Mouse (Mus musculus) E14TG2a.4 (cell line): ENCODE measurements around the gene Zfp827.

Source experiments
- CTCF ChIP-seq: conservative IDR thresholded peaks from 2 replicates; pipeline ENCODE4 v1.5.1; 2014; ENCODE audit warnings: low read length
- NANOG ChIP-seq: IDR thresholded peaks from 2 replicates; pipeline ENCODE4 v1.6.1; 2014; ENCODE audit warnings: borderline replicate concordance, low read length, mixed read lengths
- POU5F1 ChIP-seq: IDR thresholded peaks from 2 replicates; pipeline ENCODE4 v1.6.1; 2014; ENCODE audit warnings: low read length, borderline replicate concordance

- TF ChIP-seq CTCF (no peak), NANOG (no peak), POU5F1 (no peak)
Observed at GRCm38 (mm10) chr8:79029396-79030325, 1.4 kb downstream of the Zfp827 start.
